Mouse (Mus musculus): ENCODE measurements around the gene Cstf2t. TPM values are rescaled to one million over a fixed set of nuclear protein-coding genes. Genes with fewer than 3 reads are reported as not detected.
A peak's percentile ranks its signal among the peaks of the same experiment; 100 is the strongest.

Cstf2t gene
- 10 to 100 TPM; 16.0 to 17.5 TPM for total RNA-seq (2021)
- long read RNA-seq, experiment 1, full-length matches to known transcripts: 12 of 12 reads
- long read RNA-seq, experiment 1, partial matches to known transcripts: 0 of 12 reads
- long read RNA-seq, experiment 1, other reads (novel, unspliced or antisense): 0 of 12 reads
- long read RNA-seq, experiment 2, full-length matches to known transcripts: 22 of 22 reads
- long read RNA-seq, experiment 2, partial matches to known transcripts: 0 of 22 reads
- long read RNA-seq, experiment 2, other reads (novel, unspliced or antisense): 0 of 22 reads

GRCm38 (mm10) chr19:31082662-31083429, at the start of gene Cstf2t:
Cstf2t (plus strand) TSS chr19:31082837.
- DNase-seq: peak; percentile 99

GRCm38 (mm10) chr19:31038951-31039350, 43.7 kb upstream of the Cstf2t start:
- no peak for DNase-seq

DNA sequence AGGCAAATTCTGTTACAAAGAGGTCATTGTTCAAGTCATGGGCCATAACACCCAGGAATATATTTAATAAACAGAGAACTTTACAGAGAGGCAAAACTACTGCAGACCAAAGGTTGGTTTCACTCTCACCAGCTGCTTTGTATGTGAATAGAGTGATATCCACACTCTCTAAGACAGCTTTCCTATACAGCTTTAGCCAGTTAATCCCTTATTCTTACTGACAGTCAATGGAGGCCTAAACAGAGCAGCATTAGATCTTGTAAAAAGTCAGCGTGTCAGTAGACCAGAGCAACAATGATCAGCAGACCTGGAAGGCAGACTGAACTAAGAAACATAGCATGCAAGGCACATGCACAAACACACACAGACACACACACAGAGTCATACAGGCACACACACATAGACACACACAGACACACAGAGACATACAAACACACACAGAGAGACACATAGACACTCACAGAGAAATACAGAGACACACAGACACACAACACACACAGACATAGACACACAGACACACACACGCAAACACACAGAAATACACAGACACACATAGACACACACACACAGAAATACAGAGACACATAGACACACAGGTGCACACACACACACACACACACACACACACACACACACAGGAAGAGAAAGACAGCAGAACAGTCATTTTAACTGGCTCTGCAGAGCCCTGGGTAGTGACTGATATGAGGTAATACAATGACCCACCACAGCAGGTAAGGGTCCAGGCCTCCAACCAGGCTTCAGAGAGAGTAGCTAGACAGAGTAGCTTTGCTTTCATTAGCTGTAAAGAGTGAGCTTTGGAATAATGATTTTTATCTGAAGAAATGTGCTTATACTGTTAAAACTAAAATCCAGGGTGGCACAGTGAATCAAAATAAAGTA, 41.4 kb upstream of the Cstf2t start:
- DNase-seq: no peak

- DNase-seq: no peak
These were observed 36.0 kb upstream of the Cstf2t start for GRCm38 (mm10) chr19:31046601-31047000.

DNA sequence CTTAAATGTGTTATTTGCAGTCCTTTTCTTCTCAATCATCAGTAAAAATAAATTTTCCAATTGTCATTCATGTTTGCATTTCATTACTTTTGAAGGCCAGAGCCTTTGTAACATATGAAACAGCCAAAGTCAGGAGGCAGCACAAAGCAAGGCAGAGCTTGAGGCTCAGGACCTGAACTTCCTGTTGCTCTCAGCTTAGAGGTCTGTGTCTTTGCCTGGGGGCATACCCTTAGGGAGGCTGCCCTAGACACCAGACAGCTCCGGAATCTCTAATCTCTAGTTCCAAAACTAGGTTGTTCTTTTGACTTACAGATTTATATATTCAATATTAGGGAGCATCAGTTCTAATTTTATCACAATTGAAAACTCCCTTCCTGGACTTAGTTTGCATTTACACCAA, 17.9 kb upstream of the Cstf2t start:
- no peak for DNase-seq

- no peak for DNase-seq
These were observed 17.3 kb upstream of the Cstf2t start for GRCm38 (mm10) chr19:31065206-31065781.

DNA sequence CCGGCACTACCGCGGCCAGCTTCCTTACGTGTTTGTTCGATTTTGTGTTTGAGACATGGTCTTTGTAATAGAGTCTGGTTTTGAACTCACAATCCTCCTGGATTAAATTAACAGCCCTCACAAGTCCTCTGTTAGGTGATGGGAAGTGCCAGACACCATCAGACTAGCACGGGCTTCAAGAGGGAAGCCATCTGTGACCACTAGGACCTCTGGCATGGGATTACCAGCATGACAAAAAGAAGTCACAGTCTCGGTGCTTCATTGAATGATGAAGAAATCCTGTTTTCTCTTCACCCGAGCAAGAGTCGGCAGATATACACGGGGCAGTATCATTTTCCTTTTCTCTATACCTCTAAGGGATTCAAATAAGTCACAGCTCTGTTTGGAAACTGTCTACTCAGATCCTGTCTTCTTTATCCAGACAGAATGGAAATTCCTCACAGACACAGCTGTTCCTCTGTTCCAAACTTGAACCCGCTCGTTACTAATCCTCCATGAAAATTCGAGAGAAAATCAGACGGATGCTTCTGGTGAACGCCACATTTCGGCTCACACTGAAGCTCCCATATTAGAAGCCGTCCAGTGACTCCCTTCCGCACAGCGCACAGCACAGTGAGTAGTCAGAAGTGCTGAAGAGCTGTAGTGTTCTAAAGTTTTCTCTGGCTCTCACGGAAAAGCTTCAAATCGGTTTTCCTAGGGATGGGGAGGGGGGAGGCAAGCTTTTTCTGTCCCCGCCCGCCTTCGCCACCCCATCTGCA, 8.5 kb upstream of the Cstf2t start:
- DNase-seq: no peak

DNA sequence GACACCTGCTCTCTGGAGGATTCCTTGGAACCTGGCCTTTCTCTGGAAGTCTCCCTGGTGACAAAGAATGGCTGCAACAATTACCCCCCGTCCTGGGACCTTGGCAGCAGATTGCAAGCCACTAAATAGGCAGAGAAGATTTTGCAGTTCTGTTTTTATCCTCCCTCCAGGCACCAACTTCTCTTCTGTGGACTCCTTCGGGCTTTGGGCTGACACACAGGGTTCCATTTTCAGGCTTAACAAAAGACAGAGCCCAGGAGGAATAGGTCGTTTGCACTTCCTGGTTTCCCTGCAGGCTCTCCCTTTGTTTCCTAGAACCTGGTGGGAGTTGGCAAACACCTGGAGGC, 7.9 kb upstream of the Cstf2t start:
- no peak for DNase-seq

DNA sequence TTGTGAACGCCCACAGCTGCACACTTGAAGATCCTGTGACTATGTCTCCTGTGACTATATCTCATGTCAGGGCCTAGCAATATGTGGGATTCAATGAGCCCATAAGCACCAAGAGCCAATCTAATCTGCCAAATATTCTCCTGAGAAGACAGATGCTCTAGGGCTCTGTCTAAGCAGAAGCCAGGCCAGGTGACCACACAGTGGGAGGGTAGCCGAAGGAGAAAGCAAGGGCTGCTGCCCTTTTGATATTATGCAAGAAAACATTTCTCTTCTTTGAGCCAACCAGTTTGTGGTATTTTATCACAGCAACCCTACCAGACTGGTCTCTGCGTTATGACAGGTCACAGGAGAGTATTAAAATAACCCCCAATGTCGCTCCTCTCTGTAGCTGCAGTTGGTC, 6.5 kb upstream of the Cstf2t start:
- DNase-seq: no peak

GRCm38 (mm10) chr19:31078241-31078640, 4.4 kb upstream of the Cstf2t start:
- DNase-seq: no peak

DNA sequence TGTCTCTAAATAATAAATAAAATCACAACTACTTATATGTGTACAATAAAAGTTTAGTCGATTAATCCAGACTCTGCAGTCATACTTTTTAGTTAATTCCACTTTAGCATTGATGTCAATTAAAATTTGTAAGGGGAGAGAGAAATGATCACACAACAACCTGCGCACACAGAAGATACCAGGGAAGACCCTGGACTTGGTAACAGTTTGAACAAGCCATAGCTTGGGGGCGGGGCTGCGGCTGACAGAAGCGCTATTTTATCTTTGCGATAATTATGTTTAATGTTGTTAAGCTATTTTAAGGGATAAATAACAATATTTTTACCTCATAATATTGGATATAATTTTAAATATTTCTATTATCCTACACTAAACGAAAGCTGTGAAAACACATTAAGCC, 411 bp upstream of the Cstf2t start:
- no peak for DNase-seq

DNA sequence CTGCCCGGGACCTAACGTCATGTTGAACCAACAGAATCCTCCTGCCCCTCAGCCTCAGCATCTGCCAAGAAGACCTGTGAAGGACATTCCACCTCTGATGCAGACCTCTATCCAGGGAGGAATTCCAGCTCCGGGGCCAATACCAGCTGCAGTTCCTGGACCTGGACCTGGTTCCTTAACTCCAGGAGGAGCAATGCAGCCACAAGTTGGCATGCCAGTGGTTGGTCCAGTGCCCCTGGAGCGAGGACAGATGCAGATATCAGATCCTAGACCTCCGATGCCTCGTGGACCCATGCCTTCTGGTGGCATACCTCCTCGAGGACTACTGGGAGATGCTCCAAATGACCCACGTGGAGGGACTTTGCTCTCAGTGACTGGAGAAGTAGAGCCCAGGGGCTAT, 1.1 kb downstream of the Cstf2t start:
- no peak for DNase-seq

GRCm38 (mm10) chr19:31097857-31098256, 15.2 kb downstream of the Cstf2t start:
- no peak for DNase-seq

GRCm38 (mm10) chr19:31099369-31099768, 16.7 kb downstream of the Cstf2t start:
- DNase-seq: no peak

DNA sequence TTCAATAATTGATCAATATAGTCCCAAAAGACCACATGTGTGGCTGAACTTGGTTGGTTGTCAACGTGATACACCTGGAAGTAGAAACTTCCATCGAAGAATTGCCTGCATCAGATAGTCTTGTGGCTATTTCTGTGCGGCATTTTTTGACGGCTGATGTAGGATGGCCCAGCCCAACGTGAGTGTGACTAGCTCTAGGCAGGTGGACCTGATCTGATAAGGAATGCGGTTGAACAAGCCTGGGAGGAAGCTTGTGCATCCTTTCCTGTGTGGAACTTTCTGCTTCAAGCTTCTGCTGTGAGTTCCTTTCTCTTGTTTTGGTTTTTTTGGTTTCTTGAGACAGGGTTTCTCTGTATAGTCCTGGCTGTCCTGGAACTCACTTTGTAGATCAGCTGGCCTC, 22.1 kb downstream of the Cstf2t start:
- no peak for DNase-seq

GRCm38 (mm10) chr19:31106036-31106435, 23.4 kb downstream of the Cstf2t start:
- no peak for DNase-seq

DNA sequence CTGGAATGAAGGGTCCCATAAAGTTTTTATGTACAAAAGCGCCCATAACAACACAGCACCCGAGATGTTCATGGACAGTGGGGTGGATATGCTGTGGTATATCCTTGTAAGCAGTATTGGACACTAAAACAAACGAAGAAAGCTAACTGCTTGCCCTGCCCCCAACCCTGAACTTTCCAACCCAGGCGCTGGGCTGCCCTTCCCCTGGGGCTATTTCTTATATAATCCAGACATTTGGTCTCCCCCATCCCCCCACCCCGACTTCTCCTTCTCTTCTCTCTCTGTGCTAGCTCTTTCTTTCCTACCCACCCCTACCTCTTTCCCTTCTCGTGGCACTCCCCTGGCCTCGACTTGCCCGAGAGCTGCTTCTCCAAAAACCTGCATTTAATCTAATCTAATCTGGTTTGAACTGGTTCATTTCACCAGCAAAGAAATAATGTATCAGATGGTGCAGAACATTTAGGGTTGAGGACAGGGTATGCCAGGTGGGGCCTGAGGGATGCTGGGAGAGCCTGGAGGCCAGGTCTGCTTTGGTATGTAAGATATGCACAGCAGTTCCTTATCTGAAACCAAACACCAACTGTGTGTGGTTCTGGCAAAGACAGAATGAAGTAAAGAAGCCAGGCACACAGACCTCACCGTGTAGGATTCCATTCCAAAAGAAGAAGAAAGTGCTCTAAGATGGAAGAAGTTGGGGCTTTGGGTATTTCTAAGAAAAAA, 24.4 kb downstream of the Cstf2t start:
- DNase-seq: no peak

- DNase-seq: no peak
These were observed 32.1 kb downstream of the Cstf2t start for GRCm38 (mm10) chr19:31114690-31115089.

DNA sequence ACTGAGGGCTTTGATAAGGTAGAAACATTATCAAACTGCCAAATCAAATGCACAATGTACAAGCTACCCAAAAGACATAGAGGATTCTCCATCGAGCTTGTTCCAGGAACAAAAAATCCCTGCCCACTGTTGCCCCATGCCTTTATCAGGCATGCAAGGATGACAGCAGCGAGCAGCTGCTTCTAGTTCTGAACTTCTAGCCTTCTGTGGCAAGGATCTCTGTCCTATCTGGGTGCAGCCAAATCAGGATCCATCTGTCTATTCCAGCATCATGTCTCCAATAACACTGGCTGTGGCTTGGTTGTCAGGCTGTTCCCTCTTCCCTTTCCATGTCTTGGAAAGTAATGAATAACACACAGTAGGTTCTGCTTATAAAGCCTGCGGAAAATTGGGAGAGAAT, 42.0 kb downstream of the Cstf2t start:
- DNase-seq: no peak

DNA sequence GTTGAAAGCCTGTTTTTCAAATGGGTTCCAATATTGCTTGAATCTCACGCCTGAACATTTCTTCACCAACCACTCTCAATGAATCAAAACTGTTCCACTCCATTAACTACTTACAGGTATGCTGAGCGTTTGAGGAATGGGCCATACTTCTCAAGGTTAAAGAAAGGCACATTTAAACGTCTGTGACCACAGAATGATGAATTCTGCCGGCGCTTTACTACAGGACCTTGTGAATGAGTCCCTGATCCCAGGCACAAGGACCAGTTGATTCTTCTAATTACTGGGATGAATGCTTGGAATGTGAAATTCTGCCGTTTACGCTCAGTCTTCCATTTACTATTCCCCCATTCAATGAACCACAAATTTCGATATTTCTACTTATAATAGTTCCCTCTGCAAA, 50.0 kb downstream of the Cstf2t start:
- DNase-seq: no peak

DNA sequence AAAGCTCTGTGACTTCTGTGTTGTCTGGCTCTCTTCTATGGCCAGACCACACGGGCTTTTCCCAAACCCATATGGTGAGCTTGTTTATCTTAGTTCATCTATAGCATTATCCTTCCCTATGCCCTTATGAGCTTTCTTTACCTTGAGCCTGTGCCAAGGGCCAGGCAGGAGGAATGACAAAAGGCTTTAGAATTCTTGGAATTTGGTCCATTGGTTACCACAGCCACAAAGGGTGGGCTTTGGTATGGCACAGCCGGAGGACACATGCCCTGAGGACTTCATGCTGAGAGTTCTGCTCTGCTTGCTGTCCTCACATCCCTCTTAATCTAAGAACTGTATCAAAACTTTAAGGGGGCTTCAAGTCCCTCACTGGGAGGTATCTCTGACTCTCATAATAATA, 53.7 kb downstream of the Cstf2t start:
- DNase-seq: no peak
